Mouse (Mus musculus): ENCODE measurements at regions not wholly inside any gene's neighbourhood (a gene's known extent, or its start where the extent isn't known, plus 50 kb on each side); places are given as distances from the start of the nearest gene placed in this dataset.

DNA sequence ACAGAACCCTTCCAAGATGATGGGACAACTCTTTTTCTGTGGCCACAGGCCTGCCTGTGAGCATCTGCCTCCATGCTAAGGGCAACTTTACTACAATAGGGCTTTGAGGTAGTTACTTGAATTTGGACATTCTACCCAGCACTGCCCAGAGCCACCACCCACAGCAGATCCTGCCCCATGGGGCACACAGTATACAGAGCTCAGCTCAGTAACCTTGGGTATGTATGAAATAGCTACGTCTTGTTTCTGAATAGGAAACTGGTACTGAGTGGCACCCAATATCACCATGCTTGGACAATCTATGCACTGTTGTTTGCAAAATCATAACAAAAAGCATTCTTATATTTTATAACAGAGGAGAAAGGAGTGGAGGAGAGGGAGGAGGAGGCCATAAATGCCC, 320.8 kb upstream of the Slc24a5 start:
- no peak for DNase-seq (ENCODE audit: low read depth, low spot score)
- H3K27me3 ChIP-seq (ENCODE audit: control insufficient read depth in 1 of 2, insufficient read depth in 2 of 2, low read length in 2 of 2), result no peaks in the 10 kb centered on the region
- H3K36me3 ChIP-seq (ENCODE audit: control insufficient read depth in 1 of 2, insufficient read depth in 2 of 2, low read length in 2 of 2), result no peaks in the 10 kb centered on the region
- no peak overlapping the region for H3K27ac ChIP-seq (ENCODE audit: control insufficient read depth, low read depth, low read length)
- H3K4me1 ChIP-seq (ENCODE audit: control insufficient read depth in 1 of 2, insufficient read depth in 2 of 2, low read length in 2 of 2), result no peaks in the 10 kb centered on the region
- no peak overlapping the region for H3K4me3 ChIP-seq (ENCODE audit: control insufficient read depth in 1 of 2, insufficient read depth in 1 of 2, low read depth in 2 of 2, low read length in 2 of 2)
- no peaks in the 10 kb centered on the region for H3K9me3 ChIP-seq (replicated peaks; ENCODE audit: insufficient read depth, low read length)
- no peaks in the 10 kb centered on the region for H3K79me2 ChIP-seq (ENCODE audit: control insufficient read depth, insufficient read depth, low read length, poor library complexity)
- TF ChIP-seq SMC3 (IDR thresholded peaks at IDR 0.05; ENCODE audit: low read depth, low read length) (no peak), CHD2 (IDR thresholded peaks at IDR 0.05; ENCODE audit: low read length) (no peak), UBTF (IDR thresholded peaks at IDR 0.05; ENCODE audit: borderline replicate concordance, insufficient read depth, low read depth, low read length) (no peak), ZNF384 (IDR thresholded peaks at IDR 0.05; ENCODE audit: low read depth, low read length) (no peak), KAT2A (conservative IDR thresholded peaks at IDR 0.05; ENCODE audit: low read depth, low read length) (no peak)
- no peak overlapping the region for H3K9ac ChIP-seq (ENCODE audit: control insufficient read depth, low read depth, low read length, poor library complexity, severe bottlenecking)

DNA sequence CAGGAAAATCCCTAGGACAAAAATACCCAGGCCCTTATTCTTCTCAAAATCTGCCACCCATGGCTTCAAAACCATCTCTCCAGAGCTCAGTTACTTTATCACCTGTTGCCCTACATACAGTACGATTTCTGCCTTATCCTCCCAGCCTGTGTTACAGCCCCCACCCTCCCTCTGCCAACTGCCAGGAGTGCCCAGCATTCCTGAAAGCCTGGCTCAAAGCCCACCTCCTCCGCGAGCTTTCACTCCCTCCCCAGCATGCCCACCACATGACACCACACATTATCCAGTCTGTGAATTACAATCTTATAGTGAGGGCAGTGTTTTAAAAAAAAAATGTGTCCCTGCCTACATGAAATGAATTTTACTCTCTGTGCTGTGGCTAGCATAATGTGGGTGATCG, 320.3 kb upstream of the Slc24a5 start:
- Histone ChIP-seq H3K79me2 (ENCODE audit: control insufficient read depth, insufficient read depth, low read length, poor library complexity) (no peaks in the 10 kb centered on the region), H3K9me3 (replicated peaks; ENCODE audit: insufficient read depth, low read length) (no peaks in the 10 kb centered on the region), H3K4me1 (ENCODE audit: control insufficient read depth in 1 of 2, insufficient read depth in 2 of 2, low read length in 2 of 2) (no peaks in the 10 kb centered on the region), H3K36me3 (ENCODE audit: control insufficient read depth in 1 of 2, insufficient read depth in 2 of 2, low read length in 2 of 2) (no peaks in the 10 kb centered on the region), H3K9ac (ENCODE audit: control insufficient read depth, low read depth, low read length, poor library complexity, severe bottlenecking) (no peak overlapping the region), H3K4me3 (ENCODE audit: control insufficient read depth in 1 of 2, insufficient read depth in 1 of 2, low read depth in 2 of 2, low read length in 2 of 2) (no peak overlapping the region), H3K27ac (ENCODE audit: control insufficient read depth, low read depth, low read length) (no peak overlapping the region), H3K27me3 (ENCODE audit: control insufficient read depth in 1 of 2, insufficient read depth in 2 of 2, low read length in 2 of 2) (no peaks in the 10 kb centered on the region)
- no peak for DNase-seq (ENCODE audit: low read depth, low spot score)
- TF ChIP-seq POLR2AphosphoS5 (IDR thresholded peaks at IDR 0.05; ENCODE audit: borderline replicate concordance, low read depth, low read length), result no peak
- TF ChIP-seq JUND (IDR thresholded peaks at IDR 0.05; ENCODE audit: low read depth, low read length), result no peak
- TF ChIP-seq ZC3H11A (IDR thresholded peaks at IDR 0.05; ENCODE audit: low read depth, low read length), result no peak
- no peak for TF ChIP-seq MXI1 (IDR thresholded peaks at IDR 0.05; ENCODE audit: low read depth, low read length)
- TF ChIP-seq SMC3 (IDR thresholded peaks at IDR 0.05; ENCODE audit: low read depth, low read length), result no peak
- TF ChIP-seq MAFK (IDR thresholded peaks at IDR 0.05; ENCODE audit: borderline replicate concordance, low read depth, low read length), result no peak
- no peak for TF ChIP-seq SIN3A (IDR thresholded peaks at IDR 0.05; ENCODE audit: low read length)
- no peak for TF ChIP-seq NELFE (IDR thresholded peaks at IDR 0.05; ENCODE audit: low read depth, low read length)
- TF ChIP-seq NRF1 (IDR thresholded peaks at IDR 0.05; ENCODE audit: insufficient read depth, low read depth, low read length, poor library complexity, severe bottlenecking), result no peak
- TF ChIP-seq MAZ (IDR thresholded peaks at IDR 0.05; ENCODE audit: low read depth, low read length), result no peak

DNA sequence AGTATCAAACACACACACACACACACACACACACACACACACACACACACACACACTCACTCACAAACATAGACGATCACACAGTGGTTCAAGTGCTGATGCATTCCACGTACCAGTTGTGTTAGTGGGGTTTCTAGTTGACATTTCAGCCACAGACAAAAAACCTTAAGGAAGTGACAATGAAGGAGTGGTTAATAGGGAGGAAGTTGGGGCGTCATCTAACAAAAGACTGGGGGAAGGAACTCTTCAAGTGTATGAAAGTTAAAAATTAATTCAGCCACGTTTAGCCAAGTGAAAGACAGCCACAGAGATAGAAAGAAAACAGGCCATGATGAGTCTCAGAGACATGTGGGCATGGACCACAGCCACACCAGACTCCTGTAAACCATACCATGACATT, 316.1 kb upstream of the Slc24a5 start:
- Histone ChIP-seq H3K4me3 (ENCODE audit: control insufficient read depth in 1 of 2, insufficient read depth in 1 of 2, low read depth in 2 of 2, low read length in 2 of 2) (no peak overlapping the region), H3K9me3 (replicated peaks; ENCODE audit: insufficient read depth, low read length) (no peaks in the 10 kb centered on the region), H3K9ac (ENCODE audit: control insufficient read depth, low read depth, low read length, poor library complexity, severe bottlenecking) (no peak overlapping the region), H3K36me3 (ENCODE audit: control insufficient read depth in 1 of 2, insufficient read depth in 2 of 2, low read length in 2 of 2) (no peaks in the 10 kb centered on the region), H3K4me1 (ENCODE audit: control insufficient read depth in 1 of 2, insufficient read depth in 2 of 2, low read length in 2 of 2) (no peaks in the 10 kb centered on the region), H3K27me3 (ENCODE audit: control insufficient read depth in 1 of 2, insufficient read depth in 2 of 2, low read length in 2 of 2) (no peaks in the 10 kb centered on the region), H3K79me2 (ENCODE audit: control insufficient read depth, insufficient read depth, low read length, poor library complexity) (no peaks in the 10 kb centered on the region), H3K27ac (ENCODE audit: control insufficient read depth, low read depth, low read length) (no peak overlapping the region)
- no peak for DNase-seq (ENCODE audit: low read depth, low spot score)
- TF ChIP-seq MAZ (IDR thresholded peaks at IDR 0.05; ENCODE audit: low read depth, low read length) (no peak), MAFK (IDR thresholded peaks at IDR 0.05; ENCODE audit: borderline replicate concordance, low read depth, low read length) (no peak), HCFC1 (IDR thresholded peaks at IDR 0.05; ENCODE audit: low read depth, low read length) (no peak), CHD2 (IDR thresholded peaks at IDR 0.05; ENCODE audit: low read length) (no peak), USF1 (IDR thresholded peaks at IDR 0.05; ENCODE audit: low read depth, low read length) (no peak), MYC (IDR thresholded peaks at IDR 0.05; ENCODE audit: low read depth, low read length) (no peak), MYB (IDR thresholded peaks at IDR 0.05; ENCODE audit: low read depth, low read length) (no peak), MAX (IDR thresholded peaks at IDR 0.05; ENCODE audit: low read length) (no peak), USF2 (IDR thresholded peaks at IDR 0.05; ENCODE audit: borderline replicate concordance in 1 of 2, insufficient read depth in 1 of 2, low read depth in 1 of 2, low read length in 2 of 2) (no peak), JUND (IDR thresholded peaks at IDR 0.05; ENCODE audit: low read depth, low read length) (no peak), CTCF (IDR thresholded peaks at IDR 0.05 in 2 of 3, conservative IDR thresholded peaks at IDR 0.05 in 1 of 3; ENCODE audit: control insufficient read depth in 1 of 3, insufficient read depth in 1 of 3, low read depth in 2 of 3, low read length in 3 of 3, poor library complexity in 1 of 3, severe bottlenecking in 1 of 3) (no peak), EP300 (IDR thresholded peaks at IDR 0.05; ENCODE audit: low read depth in 1 of 2, low read length in 2 of 2) (no peak), GABPA (IDR thresholded peaks at IDR 0.05; ENCODE audit: low read depth, low read length) (no peak), TBP (IDR thresholded peaks at IDR 0.05; ENCODE audit: low read depth, low read length) (no peak), BHLHE40 (IDR thresholded peaks at IDR 0.05; ENCODE audit: borderline replicate concordance, low read depth, low read length) (no peak), MEF2A (IDR thresholded peaks at IDR 0.05; ENCODE audit: extremely low read depth, insufficient replicate concordance, low read depth, low read length, poor library complexity, severe bottlenecking) (no peak)
